Mouse (Mus musculus) heart, postnatal 0 days (tissue): ENCODE measurements around the gene Arrb1. TPM values are rescaled to one million over a fixed set of nuclear protein-coding genes. Genes with fewer than 3 reads are reported as not detected.
A peak's percentile ranks its signal among the peaks of the same experiment; 100 is the strongest.

ENCODE experiments used
- ATAC-seq: fragments of 200-750 bp; cut with Nextera tagmentation; 2 replicates; pipeline ENCODE4 v1.8.0; 2017; ENCODE audit warnings: low read depth, moderate number of reproducible peaks, moderate library complexity; ENCODE audit not compliant: insufficient read depth
- DNase-seq: peaks from one replicate; pipeline ENCODE4 v3.0.0-alpha.2; 2016; ENCODE audit warnings: low spot score
- H3K27ac ChIP-seq: fragments of 300-500 bp; sonication (generic); 2 replicates; pipeline ENCODE4 v1.5.1; 2014; ENCODE audit warnings: low read depth, mild to moderate bottlenecking
- H3K27me3 ChIP-seq: fragments of 300-500 bp; sonication (generic); 2 replicates; pipeline ENCODE4 v1.6.1; 2014; ENCODE audit warnings: low read length, mixed read lengths; ENCODE audit not compliant: control insufficient read depth, insufficient read depth
- H3K36me3 ChIP-seq: fragments of 300-500 bp; sonication (generic); replicated peaks from 2 replicates; pipeline ENCODE4 v1.6.1; 2014; ENCODE audit warnings: low read length, mixed read lengths; ENCODE audit not compliant: control insufficient read depth, insufficient read depth
- H3K4me1 ChIP-seq: fragments of 300-500 bp; sonication (generic); 2 replicates; pipeline ENCODE4 v1.6.1; 2014; ENCODE audit warnings: antibody characterized with exemption; ENCODE audit not compliant: control insufficient read depth, insufficient read depth
- H3K4me2 ChIP-seq: fragments of 300-500 bp; sonication (generic); 2 replicates; pipeline ENCODE4 v1.6.1; 2014; ENCODE audit warnings: low read depth, mild to moderate bottlenecking, low read length, moderate library complexity
- H3K4me3 ChIP-seq: fragments of 300-500 bp; sonication (generic); 2 replicates; pipeline ENCODE4 v1.5.1; 2014; ENCODE audit warnings: low read depth, low read length
- H3K9ac ChIP-seq: fragments of 300-500 bp; sonication (generic); replicated peaks from 2 replicates; pipeline ENCODE4 v1.6.1; 2014; ENCODE audit warnings: low read depth, low read length, mixed read lengths
- H3K9me3 ChIP-seq: fragments of 300-500 bp; sonication (generic); replicated peaks from 2 replicates; pipeline ENCODE4 v1.6.1; 2016; ENCODE audit warnings: low read length; ENCODE audit not compliant: control insufficient read depth
- CTCF ChIP-seq: IDR thresholded peaks from 2 replicates; pipeline ENCODE4 v1.5.1; 2016; ENCODE audit warnings: antibody characterized with exemption, control low read depth, low read depth
- EP300 ChIP-seq: IDR thresholded peaks from 2 replicates; pipeline ENCODE4 v1.6.1; 2016; ENCODE audit warnings: antibody characterized with exemption, low read depth
- WGBS: fragments of 180-500 bp; shearing (Covaris S2); extraction: QIAGEN DNeasy Blood & Tissue Kit; methylation state at CpG from one replicate; pipeline ENCODE4 v1.1.7; 2014; 5-methylcytosine and 5-hydroxymethylcytosine counted together
- polyA plus RNA-seq: library from polyadenylated mRNA; unstranded; fragments of >200 nt; fragmentation: Nextera tagmentation; extraction: Ambion mirVana; gene quantifications from 2 replicates; pipeline ENCODE4 v1.2.1, GENCODE M21; 2015
- total RNA-seq: library from RNA; depleted of rRNA; stranded (reverse); fragments of >200 nt; gene quantifications from 2 replicates; pipeline ENCODE4 v1.2.3, GENCODE M21; 2014; ENCODE audit warnings: low replicate concordance

Arrb1 gene
- total and polyA plus RNA-seq, 2 experiments from 2014 or later, result 3.3 to 23.8 TPM

DNA sequence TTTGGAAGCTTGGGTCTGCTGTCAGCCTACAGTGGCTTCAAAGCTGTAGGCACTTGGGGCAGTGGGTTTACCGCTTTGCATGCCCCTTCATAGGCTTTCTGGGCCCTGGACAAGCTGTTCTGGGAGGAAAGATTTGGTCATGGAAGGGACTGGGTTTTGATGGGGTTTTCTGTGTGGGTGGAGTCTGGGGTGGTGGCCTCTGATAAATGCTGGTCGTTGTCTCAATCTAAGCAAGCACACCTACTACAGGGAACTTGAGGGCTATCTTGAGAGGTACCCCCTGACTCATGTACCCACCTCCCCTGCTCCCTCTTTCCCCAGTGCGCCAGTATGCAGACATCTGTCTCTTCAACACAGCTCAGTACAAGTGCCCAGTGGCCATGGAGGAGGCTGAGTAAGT, 57.4 kb downstream of the Arrb1 start:
- no peak overlapping the region for H3K4me3 ChIP-seq
- no peaks in the 10 kb centered on the region for H3K27me3 ChIP-seq
- H3K9ac ChIP-seq, result no peak overlapping the region
- H3K27ac ChIP-seq, result no peak overlapping the region
- no peak overlapping the region for H3K4me2 ChIP-seq
- no peaks in the 10 kb centered on the region for H3K9me3 ChIP-seq
- H3K36me3 ChIP-seq, result peaks cover 46% of the 10 kb centered on the region
- TF ChIP-seq EP300 (no peak), CTCF (no peak)
- peaks cover 4% of the 10 kb centered on the region; the same call in 1 of the 2 replicates for H3K4me1 ChIP-seq
- no peak for DNase-seq
- ATAC-seq, result no peak
- WGBS, result 93% methylated on average over 3 of the region's 3 CpGs

DNA sequence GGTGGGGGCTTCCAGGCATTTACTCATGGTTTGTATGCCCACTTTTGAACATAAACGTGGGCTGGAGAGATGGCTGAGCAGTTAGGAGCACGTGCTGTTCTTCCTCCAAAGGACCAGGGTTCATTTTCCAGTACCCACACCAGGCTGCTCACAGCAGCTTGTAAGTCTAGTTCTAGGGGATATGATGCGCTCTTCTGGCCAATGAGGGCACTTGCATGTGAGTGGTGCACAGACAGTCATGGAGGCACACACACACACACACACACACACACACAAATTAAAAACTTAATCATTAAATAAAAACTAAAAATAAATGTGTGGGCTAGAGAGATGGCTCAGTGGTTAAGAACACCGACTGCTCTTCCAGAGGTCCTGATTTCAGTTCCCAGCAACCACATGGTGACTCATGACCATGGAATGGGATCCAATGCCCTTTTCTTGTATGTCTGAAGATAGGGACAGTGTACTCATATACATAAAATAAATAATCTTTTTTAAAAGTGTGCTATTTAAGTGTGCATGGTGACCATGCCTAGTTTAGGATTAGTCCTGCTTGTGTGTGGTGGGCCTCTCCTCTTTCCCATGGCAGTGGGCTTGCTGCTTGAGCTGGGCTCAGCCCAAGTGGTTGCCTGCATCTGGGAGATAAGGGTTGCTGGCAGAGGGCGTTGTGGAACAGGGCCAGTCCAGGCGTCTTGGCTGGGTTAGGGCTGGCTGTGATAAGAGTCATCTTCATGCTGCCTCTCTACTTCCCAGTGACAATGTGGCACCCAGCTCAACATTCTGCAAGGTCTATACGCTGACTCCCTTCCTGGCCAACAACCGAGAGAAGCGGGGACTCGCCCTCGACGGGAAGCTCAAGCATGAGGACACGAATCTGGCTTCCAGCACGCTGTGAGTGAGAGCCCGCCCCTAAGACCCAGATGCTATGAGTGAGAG, 58.9 kb downstream of the Arrb1 start:
- Histone ChIP-seq H3K27ac (no peak overlapping the region), H3K36me3 (peaks cover 44% of the 10 kb centered on the region), H3K4me2 (no peak overlapping the region), H3K4me1 (peaks cover 4% of the 10 kb centered on the region; the same call in 1 of the 2 replicates), H3K9me3 (no peaks in the 10 kb centered on the region), H3K4me3 (no peak overlapping the region), H3K9ac (no peak overlapping the region), H3K27me3 (no peaks in the 10 kb centered on the region)
- TF ChIP-seq EP300, result no peak
- TF ChIP-seq CTCF, result no peak
- DNase-seq, result no peak
- peak; percentile 37 for ATAC-seq
- WGBS, result 66% methylated on average over 15 of the region's 15 CpGs

DNA sequence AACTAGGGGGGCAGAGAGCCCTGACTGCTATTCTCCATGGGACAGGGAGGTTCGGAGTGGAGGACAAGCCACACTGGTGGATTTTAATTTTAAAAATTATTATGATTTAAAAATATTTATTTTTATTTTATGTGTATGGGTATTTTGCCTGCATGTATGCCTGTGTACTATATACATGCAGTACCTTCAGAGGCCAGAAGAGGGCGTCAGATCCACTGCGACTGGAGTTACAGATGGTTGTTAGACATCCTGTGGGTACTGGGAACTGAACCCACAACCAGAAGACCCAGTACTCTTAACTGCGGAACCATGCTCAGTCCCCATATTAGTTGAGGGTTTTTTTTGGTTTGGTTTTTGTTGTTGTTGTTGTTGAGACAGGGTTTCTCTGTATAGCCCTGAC, 63.5 kb downstream of the Arrb1 start:
- ATAC-seq, result no peak
- peaks cover 38% of the 10 kb centered on the region for H3K36me3 ChIP-seq

DNA sequence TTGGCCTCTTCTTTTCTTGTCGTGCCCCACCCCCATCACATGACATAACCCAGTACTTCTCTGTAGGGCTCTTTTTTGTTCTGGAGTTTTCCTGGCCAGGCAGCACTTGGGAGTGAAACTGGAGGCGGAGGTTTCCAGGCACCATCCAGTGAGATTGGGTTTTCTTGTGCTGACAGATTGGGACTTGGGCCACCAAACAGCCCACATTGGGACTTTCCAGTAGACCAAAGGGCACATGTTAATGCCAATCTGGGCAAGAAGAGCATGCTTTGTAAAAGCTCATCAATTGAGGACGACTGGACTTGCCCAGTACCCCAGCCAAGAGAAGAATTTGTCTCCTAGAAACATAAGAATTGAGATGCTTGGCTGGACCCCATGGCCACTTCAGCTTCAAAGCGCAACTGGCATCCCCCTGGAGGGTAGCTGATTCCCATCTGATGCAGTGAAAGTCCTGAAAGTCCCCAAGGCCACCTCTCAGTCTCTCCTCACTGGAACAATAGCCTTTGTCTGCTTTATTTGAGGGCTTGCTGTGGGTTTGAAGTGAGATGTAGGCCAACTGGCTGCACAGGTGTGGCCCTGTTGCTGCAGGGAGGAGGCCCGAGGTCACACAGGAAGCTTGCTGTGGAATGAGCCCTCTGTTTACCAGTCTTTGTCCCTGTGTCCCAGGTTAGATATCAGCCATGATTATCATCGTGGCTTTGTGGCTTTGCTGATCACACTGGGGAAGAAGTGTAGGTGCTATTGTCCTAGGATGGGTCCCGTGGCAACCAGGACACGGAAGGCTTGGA, 68.8 kb downstream of the Arrb1 start:
- H3K27ac ChIP-seq, result no peak overlapping the region
- WGBS, result 81% methylated on average over 8 of the region's 8 CpGs
- no peaks in the 10 kb centered on the region for H3K4me1 ChIP-seq
- H3K27me3 ChIP-seq, result no peaks in the 10 kb centered on the region
- no peak overlapping the region for H3K9ac ChIP-seq
- H3K9me3 ChIP-seq, result no peaks in the 10 kb centered on the region
- TF ChIP-seq CTCF (no peak), EP300 (no peak)
- H3K36me3 ChIP-seq, result peaks cover 16% of the 10 kb centered on the region
- H3K4me2 ChIP-seq, result no peak overlapping the region
- no peak overlapping the region for H3K4me3 ChIP-seq
- no peak for DNase-seq
- no peak for ATAC-seq

More for the DNA sequence above, 63.5 kb downstream of the Arrb1 start:
- no peaks in the 10 kb centered on the region for H3K27me3 ChIP-seq
- H3K4me3 ChIP-seq, result no peak overlapping the region
- H3K4me2 ChIP-seq, result no peak overlapping the region
- peaks cover 4% of the 10 kb centered on the region; the same call in 1 of the 2 replicates for H3K4me1 ChIP-seq
- DNase-seq, result no peak
- H3K27ac ChIP-seq, result no peak overlapping the region
- H3K9ac ChIP-seq, result no peak overlapping the region
- 74% methylated on average over 4 of the region's 4 CpGs for WGBS
- TF ChIP-seq EP300 (no peak), CTCF (peak; percentile 18; the same call in 1 of the 2 replicates)
- H3K9me3 ChIP-seq, result no peaks in the 10 kb centered on the region

DNA sequence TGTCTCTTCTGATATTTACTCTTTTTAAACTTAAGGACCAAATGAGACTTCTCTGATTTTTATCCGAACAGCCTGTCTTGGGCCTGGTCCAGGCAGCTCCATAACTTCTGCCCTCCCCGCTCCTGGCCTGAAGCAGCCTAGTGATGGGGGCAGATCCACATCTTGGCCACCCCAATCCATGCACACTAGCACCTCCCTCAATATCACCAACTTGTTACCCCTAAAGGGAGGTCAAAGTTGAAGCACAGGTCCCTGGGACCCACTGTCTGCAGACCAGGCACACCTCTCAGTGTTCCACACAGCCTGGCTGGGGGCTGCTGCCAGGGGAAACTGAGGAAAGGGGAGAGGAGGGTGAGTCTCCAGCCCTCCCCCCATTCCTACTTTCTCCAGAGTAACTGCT, 69.8 kb downstream of the Arrb1 start:
- H3K27me3 ChIP-seq, result no peaks in the 10 kb centered on the region
- no peak for TF ChIP-seq CTCF
- no peak for TF ChIP-seq EP300
- 89% methylated on average over 2 of the region's 2 CpGs for WGBS

More for the DNA sequence above, 69.8 kb downstream of the Arrb1 start:
- Histone ChIP-seq H3K9me3 (no peaks in the 10 kb centered on the region), H3K4me2 (no peak overlapping the region), H3K4me1 (no peaks in the 10 kb centered on the region), H3K36me3 (peaks cover 13% of the 10 kb centered on the region), H3K4me3 (no peak overlapping the region), H3K27ac (no peak overlapping the region), H3K9ac (no peak overlapping the region)
- no peak for ATAC-seq
- DNase-seq, result no peak
